Mouse (Mus musculus) layer of hippocampus, postnatal 14 days (tissue): ENCODE measurements around the gene Olfr934. TPM values are rescaled to one million over a fixed set of nuclear protein-coding genes. Genes with fewer than 3 reads are reported as not detected.

ENCODE experiments used
- DNase-seq, 2 experiments: peaks; one replicate each; pipeline ENCODE4 v3.0.0; 2021 to 2022; ENCODE audit warnings: low spot score in 2 of 2, mixed read lengths in 1 of 2
- long read RNA-seq, 2 experiments: library from polyadenylated mRNA; stranded (forward); transcript quantifications; one replicate each; pipeline ENCODE4 v2.0.0; 2021
- total RNA-seq, 2 experiments: library from RNA; stranded (reverse); gene quantifications; 2 replicates each; pipeline ENCODE4 v1.2.3; 2021

Gene Olfr934
- total RNA-seq, result not detected
- long read RNA-seq, experiment 1, result 0 reads
- long read RNA-seq, experiment 2, result 0 reads

- DNase-seq, result no peak
These were observed at the start of gene Olfr934 for GRCm38 (mm10) chr9:38988215-38988614. Gene Olfr934 (minus strand): TSS chr9:38988315.

GRCm38 (mm10) chr9:39023277-39023676 lies 35.2 kb upstream of the Olfr934 start, which contains the start of gene Olfr146:
Gene Olfr146 (minus strand): TSS chr9:39023377.
- DNase-seq, result no peak

- DNase-seq, result no peak
These were observed 11.5 kb upstream of the Olfr934 start, which contains the start of gene Olfr935 for GRCm38 (mm10) chr9:38999583-38999982. Gene Olfr935 (minus strand): TSS chr9:38999683.

DNA sequence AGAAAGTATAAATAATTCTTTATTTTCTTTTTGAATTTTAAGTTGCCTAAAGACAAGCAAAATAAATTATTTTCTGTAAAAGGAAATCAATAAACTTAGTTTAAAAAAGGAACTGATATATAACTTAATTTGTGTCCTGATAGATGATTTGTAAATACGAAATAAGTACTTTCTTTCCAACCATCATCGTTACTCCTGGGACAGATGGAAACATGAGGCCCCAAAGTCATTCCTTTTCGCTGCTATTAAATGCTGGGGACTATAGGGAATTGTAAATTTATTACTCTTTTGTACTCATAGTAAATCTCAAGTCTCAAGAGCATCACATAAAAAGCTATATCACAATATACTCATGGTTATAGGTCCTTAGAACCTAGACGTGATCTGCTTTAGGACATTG lies 16.1 kb downstream of the Olfr934 start, which contains the start of gene Olfr933:
TSS of gene Olfr933 (plus strand) at position 301 of the 400 bp plus-strand sequence.
- DNase-seq, result no peak

- DNase-seq, result peak in 1 of 2 experiments; percentile 25
These were observed 34.0 kb downstream of the Olfr934 start for GRCm38 (mm10) chr9:38954124-38954416.

- peak in 1 of 2 experiments; percentile 40 for DNase-seq
These were observed 34.6 kb downstream of the Olfr934 start for GRCm38 (mm10) chr9:38953401-38954123.

Other genes with a start within 250 kb of the Olfr934 start
- under 1 TPM in 1 of 2 experiments, not detected in 1; 0.07 TPM for gene Olfr920, start 236.0 kb downstream of the Olfr934 start, total RNA-seq
- not detected for gene Olfr921, start 215.2 kb downstream of the Olfr934 start, total RNA-seq
- not detected for gene Olfr922, start 173.7 kb downstream of the Olfr934 start, total RNA-seq
- gene Olfr923, start 161.8 kb downstream of the Olfr934 start, total RNA-seq, result not detected
- not detected for gene Olfr924, start 143.9 kb downstream of the Olfr934 start, total RNA-seq
- gene Olfr26, start 133.3 kb downstream of the Olfr934 start, total RNA-seq, result not detected
- gene Olfr926, start 111.2 kb downstream of the Olfr934 start, total RNA-seq, result not detected
- not detected for gene Olfr930, start 58.5 kb downstream of the Olfr934 start, total RNA-seq
- not detected for gene Olfr933, start 16.0 kb downstream of the Olfr934 start, total RNA-seq
- not detected for gene Olfr935, start 11.4 kb upstream of the Olfr934 start, total RNA-seq
- not detected for gene Olfr146, start 35.1 kb upstream of the Olfr934 start, total RNA-seq
- not detected for gene Olfr937, start 76.6 kb upstream of the Olfr934 start, total RNA-seq
- gene Olfr938, start 90.6 kb upstream of the Olfr934 start, total RNA-seq, result not detected
- gene Olfr27, start 139.8 kb upstream of the Olfr934 start, total RNA-seq, result not detected
- gene Olfr943, start 178.0 kb upstream of the Olfr934 start, total RNA-seq, result not detected
- gene Olfr944, start 213.6 kb upstream of the Olfr934 start, total RNA-seq, result not detected